Mouse (Mus musculus): Measurements from ENCODE around the gene Arf5. TPM values are rescaled to one million over a fixed set of nuclear protein-coding genes. Genes with fewer than 3 reads are reported as not detected.

Arf5 gene
- polyA plus RNA-seq (2014; fragmentation: Nextera tagmentation; extraction: Ambion mirVana), result 239 and 250 TPM in 2 replicates

- Histone ChIP-seq H3K36me3 (ENCODE audit: control insufficient read depth, insufficient read depth, low read length) (peaks cover 34% of the 10 kb centered on the region), H3K4me1 (ENCODE audit: control insufficient read depth in 2 of 2, insufficient read depth in 2 of 2, low read length in 2 of 2) (peaks cover 21 to 43% of the 10 kb centered on the region in 2 experiments), H3K4me2 (ENCODE audit: low read length) (peak within 1 kb of the TSS; percentile 67), H3K27ac (replicated peaks in 1 of 2; ENCODE audit: control insufficient read depth in 1 of 2, insufficient read depth in 1 of 2, low read depth in 2 of 2, low read length in 2 of 2) (peak within 1 kb of the TSS; percentile 68 to 80), H3K9ac (ENCODE audit: low read length) (peak within 1 kb of the TSS; percentile 97), H3K27me3 (ENCODE audit: control insufficient read depth, insufficient read depth, low read length) (no peaks in the 10 kb centered on the region), H3K9me3 (ENCODE audit: control insufficient read depth, low read length) (no peaks in the 10 kb centered on the region), H3K4me3 (ENCODE audit: control insufficient read depth in 1 of 2, insufficient read depth in 1 of 2, low read depth in 1 of 2, low read length in 2 of 2) (peak within 1 kb of the TSS; percentile 93 to 98)
- WGBS, result under 1% methylated on average over 34 of the region's 42 CpGs
- ATAC-seq (ENCODE audit: insufficient number of reproducible peaks, insufficient read depth, low FRiP score, low read depth), result peak; percentile 72
Observed at GRCm38 (mm10) chr6:28423313-28423712, at the start of gene Arf5. Gene Arf5 (plus strand): TSS chr6:28423560.

GRCm38 (mm10) chr6:28381983-28382382, 41.4 kb upstream of the Arf5 start:
- Histone ChIP-seq H3K27ac (replicated peaks in 1 of 2; ENCODE audit: control insufficient read depth in 1 of 2, insufficient read depth in 1 of 2, low read depth in 2 of 2, low read length in 2 of 2) (no peak overlapping the region), H3K27me3 (ENCODE audit: control insufficient read depth, insufficient read depth, low read length) (no peaks in the 10 kb centered on the region), H3K9ac (ENCODE audit: low read length) (no peak overlapping the region), H3K9me3 (ENCODE audit: control insufficient read depth, low read length) (no peaks in the 10 kb centered on the region), H3K4me1 (ENCODE audit: control insufficient read depth in 2 of 2, insufficient read depth in 2 of 2, low read length in 2 of 2) (no peaks in the 10 kb centered on the region), H3K36me3 (ENCODE audit: control insufficient read depth, insufficient read depth, low read length) (no peaks in the 10 kb centered on the region), H3K4me2 (ENCODE audit: low read length) (no peak overlapping the region), H3K4me3 (ENCODE audit: control insufficient read depth in 1 of 2, insufficient read depth in 1 of 2, low read depth in 1 of 2, low read length in 2 of 2) (no peak overlapping the region)
- no peak for ATAC-seq (ENCODE audit: insufficient number of reproducible peaks, insufficient read depth, low FRiP score, low read depth)
- WGBS, result 55% methylated on average over 4 of the region's 4 CpGs

- Histone ChIP-seq H3K27ac (replicated peaks in 1 of 2; ENCODE audit: control insufficient read depth in 1 of 2, insufficient read depth in 1 of 2, low read depth in 2 of 2, low read length in 2 of 2) (no peak overlapping the region), H3K4me1 (ENCODE audit: control insufficient read depth in 2 of 2, insufficient read depth in 2 of 2, low read length in 2 of 2) (no peaks in the 10 kb centered on the region), H3K36me3 (ENCODE audit: control insufficient read depth, insufficient read depth, low read length) (no peaks in the 10 kb centered on the region), H3K9ac (ENCODE audit: low read length) (no peak overlapping the region), H3K9me3 (ENCODE audit: control insufficient read depth, low read length) (no peaks in the 10 kb centered on the region), H3K4me2 (ENCODE audit: low read length) (no peak overlapping the region), H3K4me3 (ENCODE audit: control insufficient read depth in 1 of 2, insufficient read depth in 1 of 2, low read depth in 1 of 2, low read length in 2 of 2) (no peak overlapping the region), H3K27me3 (ENCODE audit: control insufficient read depth, insufficient read depth, low read length) (no peaks in the 10 kb centered on the region)
- ATAC-seq (ENCODE audit: insufficient number of reproducible peaks, insufficient read depth, low FRiP score, low read depth), result no peak
- 71% methylated on average over 3 of the region's 3 CpGs for WGBS
Observed at GRCm38 (mm10) chr6:28385169-28385568, 38.2 kb upstream of the Arf5 start.

DNA sequence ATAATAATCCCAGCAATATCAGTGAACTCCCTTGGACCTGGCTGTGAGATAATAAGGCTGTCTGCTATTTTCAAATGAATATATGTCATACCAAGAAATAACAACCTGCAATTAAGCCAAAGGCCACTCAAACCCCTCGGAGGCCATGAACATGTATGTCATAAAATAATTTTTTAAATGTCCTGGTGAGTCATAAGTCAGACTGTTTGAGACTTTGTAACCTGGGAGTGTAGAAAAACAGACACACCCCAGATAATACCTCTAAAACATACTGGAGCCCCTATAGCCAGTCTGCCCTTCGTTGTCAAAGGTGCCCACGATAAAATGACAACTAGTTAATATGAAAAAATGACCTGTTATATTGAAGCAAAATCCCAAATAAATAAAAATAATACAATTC, 34.3 kb upstream of the Arf5 start:
- Histone ChIP-seq H3K27me3 (ENCODE audit: control insufficient read depth, insufficient read depth, low read length) (no peaks in the 10 kb centered on the region), H3K4me1 (ENCODE audit: control insufficient read depth in 2 of 2, insufficient read depth in 2 of 2, low read length in 2 of 2) (no peaks in the 10 kb centered on the region), H3K4me3 (ENCODE audit: control insufficient read depth in 1 of 2, insufficient read depth in 1 of 2, low read depth in 1 of 2, low read length in 2 of 2) (no peak overlapping the region), H3K36me3 (ENCODE audit: control insufficient read depth, insufficient read depth, low read length) (no peaks in the 10 kb centered on the region), H3K27ac (replicated peaks in 1 of 2; ENCODE audit: control insufficient read depth in 1 of 2, insufficient read depth in 1 of 2, low read depth in 2 of 2, low read length in 2 of 2) (no peak overlapping the region), H3K9ac (ENCODE audit: low read length) (no peak overlapping the region), H3K9me3 (ENCODE audit: control insufficient read depth, low read length) (no peaks in the 10 kb centered on the region), H3K4me2 (ENCODE audit: low read length) (no peak overlapping the region)
- 79% methylated on average over 3 of the region's 3 CpGs for WGBS
- ATAC-seq (ENCODE audit: insufficient number of reproducible peaks, insufficient read depth, low FRiP score, low read depth), result no peak

GRCm38 (mm10) chr6:28396051-28396852, 27.1 kb upstream of the Arf5 start:
- peak overlapping the region in 1 of 2 experiments; percentile 44; a peak in 1 of 4 replicates for H3K4me3 ChIP-seq (ENCODE audit: control insufficient read depth in 1 of 2, insufficient read depth in 1 of 2, low read depth in 1 of 2, low read length in 2 of 2)
- H3K9ac ChIP-seq (ENCODE audit: low read length), result no peak overlapping the region
- ATAC-seq (ENCODE audit: insufficient number of reproducible peaks, insufficient read depth, low FRiP score, low read depth), result no peak
- H3K27ac ChIP-seq (replicated peaks in 1 of 2; ENCODE audit: control insufficient read depth in 1 of 2, insufficient read depth in 1 of 2, low read depth in 2 of 2, low read length in 2 of 2), result no peak overlapping the region
- peaks cover 33% of the 10 kb centered on the region for H3K27me3 ChIP-seq (ENCODE audit: control insufficient read depth, insufficient read depth, low read length)
- H3K4me2 ChIP-seq (ENCODE audit: low read length), result peak overlapping the region; percentile 89
- 33% methylated on average over 15 of the region's 15 CpGs for WGBS
- peaks cover 6% of the 10 kb centered on the region for H3K9me3 ChIP-seq (ENCODE audit: control insufficient read depth, low read length)
- H3K36me3 ChIP-seq (ENCODE audit: control insufficient read depth, insufficient read depth, low read length), result no peaks in the 10 kb centered on the region
- H3K4me1 ChIP-seq (ENCODE audit: control insufficient read depth in 2 of 2, insufficient read depth in 2 of 2, low read length in 2 of 2), result no peaks in the 10 kb centered on the region; a peak in 1 of 4 replicates

DNA sequence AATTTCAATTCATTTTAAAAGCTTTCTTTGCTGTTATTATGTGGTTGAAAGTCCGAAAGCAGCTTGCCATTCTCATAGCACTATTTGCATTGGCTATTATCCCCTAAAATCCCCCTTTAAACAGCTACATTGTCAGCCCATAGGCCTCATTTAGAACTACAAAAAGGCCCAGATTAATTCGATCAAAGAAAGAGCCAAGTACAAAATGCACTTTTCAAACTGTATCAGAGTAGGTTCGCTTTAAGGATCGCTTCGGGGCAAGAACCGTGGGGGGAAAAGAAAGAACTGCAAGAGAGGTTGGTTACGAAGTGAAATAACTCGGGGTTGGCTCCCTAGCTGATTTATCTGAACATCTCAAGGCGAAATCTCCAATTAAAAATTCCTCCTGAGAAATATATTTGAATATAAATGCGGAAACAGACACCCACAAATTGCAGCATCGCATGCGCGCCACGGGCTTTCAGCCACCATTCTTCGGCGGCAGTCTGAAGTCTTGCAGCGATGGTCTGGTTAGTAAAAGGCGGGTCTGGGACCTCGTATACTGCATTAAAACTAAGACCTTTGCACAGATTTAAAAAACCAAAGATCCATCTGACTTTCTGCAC, 26.4 kb upstream of the Arf5 start:
- WGBS, result 4% methylated on average over 19 of the region's 19 CpGs
- H3K4me3 ChIP-seq (ENCODE audit: control insufficient read depth in 1 of 2, insufficient read depth in 1 of 2, low read depth in 1 of 2, low read length in 2 of 2), result peak overlapping the region; percentile 44 to 52
- H3K27ac ChIP-seq (replicated peaks in 1 of 2; ENCODE audit: control insufficient read depth in 1 of 2, insufficient read depth in 1 of 2, low read depth in 2 of 2, low read length in 2 of 2), result no peak overlapping the region
- peak overlapping the region; percentile 89 for H3K4me2 ChIP-seq (ENCODE audit: low read length)
- H3K9me3 ChIP-seq (ENCODE audit: control insufficient read depth, low read length), result peaks cover 6% of the 10 kb centered on the region
- H3K36me3 ChIP-seq (ENCODE audit: control insufficient read depth, insufficient read depth, low read length), result no peaks in the 10 kb centered on the region
- peak overlapping the region; percentile 39 for H3K9ac ChIP-seq (ENCODE audit: low read length)
- ATAC-seq (ENCODE audit: insufficient number of reproducible peaks, insufficient read depth, low FRiP score, low read depth), result no peak
- H3K27me3 ChIP-seq (ENCODE audit: control insufficient read depth, insufficient read depth, low read length), result peaks cover 33% of the 10 kb centered on the region
- no peaks in the 10 kb centered on the region; a peak in 1 of 4 replicates for H3K4me1 ChIP-seq (ENCODE audit: control insufficient read depth in 2 of 2, insufficient read depth in 2 of 2, low read length in 2 of 2)

DNA sequence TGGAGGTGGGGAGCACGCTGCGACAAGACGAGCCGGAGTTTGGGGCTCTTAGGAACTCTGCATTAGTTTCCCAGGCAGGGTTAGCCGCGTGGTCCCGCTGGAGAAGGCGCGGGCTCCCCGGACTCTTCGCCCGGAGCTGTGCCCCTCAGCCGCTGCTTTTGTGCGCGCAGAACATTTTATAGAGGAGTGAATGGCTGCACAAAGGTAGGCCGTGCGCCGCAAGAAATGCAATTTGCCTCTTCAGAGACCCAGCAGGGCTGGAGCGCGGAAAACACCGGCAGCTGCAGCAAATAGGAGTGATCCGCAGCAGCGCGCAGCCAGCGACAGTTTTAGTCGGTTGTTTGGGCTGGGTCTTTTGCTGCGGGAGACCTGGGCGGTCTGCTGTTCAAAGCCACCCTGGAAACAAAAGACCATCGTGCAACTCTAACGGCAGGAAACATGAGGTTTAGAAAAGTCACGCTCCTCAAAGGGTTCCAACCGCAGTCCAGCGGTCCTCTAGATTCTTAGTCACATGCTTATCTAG, 25.6 kb upstream of the Arf5 start, which contains the start of gene Zfp800:
Gene Zfp800, minus strand, starts transcription at position 325 of the 523 bp plus-strand sequence.
- Histone ChIP-seq H3K27me3 (ENCODE audit: control insufficient read depth, insufficient read depth, low read length) (peaks cover 33% of the 10 kb centered on the region), H3K4me3 (ENCODE audit: control insufficient read depth in 1 of 2, insufficient read depth in 1 of 2, low read depth in 1 of 2, low read length in 2 of 2) (peak within 1 kb of the TSS; percentile 44 to 52), H3K9ac (ENCODE audit: low read length) (peak within 1 kb of the TSS; percentile 39), H3K9me3 (ENCODE audit: control insufficient read depth, low read length) (peaks cover 6% of the 10 kb centered on the region), H3K4me1 (ENCODE audit: control insufficient read depth in 2 of 2, insufficient read depth in 2 of 2, low read length in 2 of 2) (no peaks in the 10 kb centered on the region; a peak in 1 of 4 replicates), H3K36me3 (ENCODE audit: control insufficient read depth, insufficient read depth, low read length) (no peaks in the 10 kb centered on the region), H3K27ac (replicated peaks in 1 of 2; ENCODE audit: control insufficient read depth in 1 of 2, insufficient read depth in 1 of 2, low read depth in 2 of 2, low read length in 2 of 2) (no peak within 1 kb of the TSS), H3K4me2 (ENCODE audit: low read length) (peak within 1 kb of the TSS; percentile 89)
- ATAC-seq (ENCODE audit: insufficient number of reproducible peaks, insufficient read depth, low FRiP score, low read depth), result no peak
- WGBS, result 1% methylated on average over 33 of the region's 33 CpGs
